Comparison of ENCODE assay signal across 9 mouse cellular contexts in genomic region chr2:59346443-59346842, GRCm38 (mm10).
DNase-seq lines count a peak whose midpoint lies in the region; ATAC-seq and TF ChIP-seq lines count a peak whose summit lies in the region.
"Had no signal": no experiment of that assay in that cellular context is flagged by ENCODE, and none has a peak within 500 bp of the region (broad histone marks: within the 10 kb centered on the region; RNA-seq: fewer than 3 reads in every experiment).

No protein-coding gene starts in this region.

- no peak for TF ChIP-seq CTCF in liver, adult 2 months (IDR thresholded peaks at IDR 0.05; ENCODE audit: low read depth, low read length)
- peak; percentile 6; the same call in 1 of the 2 replicates for TF ChIP-seq CTCF in heart, adult 2 months (IDR thresholded peaks at IDR 0.05)
- peak; percentile 16; the same call in 1 of the 2 replicates for TF ChIP-seq CTCF in lung, postnatal 0 days (IDR thresholded peaks at IDR 0.05)
- no peak for TF ChIP-seq CTCF in midbrain, postnatal 0 days (IDR thresholded peaks at IDR 0.05)

- H3K4me1 ChIP-seq in liver, adult 2 months (ENCODE audit: control insufficient read depth, insufficient read depth, low read length) = peaks cover 3% of the 10 kb centered on the region
- no peaks in the 10 kb centered on the region for H3K4me1 ChIP-seq in liver, embryonic 11.5 days (replicated peaks; ENCODE audit: control insufficient read depth, insufficient read depth, low read length)
- peaks cover 6% of the 10 kb centered on the region for H3K4me1 ChIP-seq in heart, adult 2 months (ENCODE audit: control insufficient read depth, insufficient read depth, low read length)
- no peaks in the 10 kb centered on the region for H3K4me1 ChIP-seq in lung, postnatal 0 days (ENCODE audit: insufficient read depth, low read depth, low read length)
- H3K4me1 ChIP-seq in midbrain, postnatal 0 days (ENCODE audit: insufficient read depth, low read length) = no peaks in the 10 kb centered on the region

- no peak for TF ChIP-seq POLR2A in liver, adult 2 months (IDR thresholded peaks at IDR 0.05; ENCODE audit: extremely low read depth, insufficient read depth, low read length)
- TF ChIP-seq POLR2A in heart, adult 2 months (IDR thresholded peaks at IDR 0.05; ENCODE audit: insufficient read depth, low read depth, low read length) = no peak

- peaks cover 35% of the 10 kb centered on the region for H3K36me3 ChIP-seq in liver, adult 2 months (ENCODE audit: control insufficient read depth, insufficient read depth, low read length)
- H3K36me3 ChIP-seq in liver, embryonic 11.5 days (ENCODE audit: control insufficient read depth, insufficient read depth, low read length) = peaks cover 12% of the 10 kb centered on the region; the same call in 1 of the 2 replicates
- no peaks in the 10 kb centered on the region for H3K36me3 ChIP-seq in heart, adult 2 months (ENCODE audit: control insufficient read depth, insufficient read depth, low read length)
- H3K36me3 ChIP-seq in lung, postnatal 0 days (ENCODE audit: insufficient read depth, low read length) = peaks cover 24% of the 10 kb centered on the region; the same call in 1 of the 2 replicates
- H3K36me3 ChIP-seq in midbrain, postnatal 0 days (ENCODE audit: insufficient read depth, low read length) = peaks cover 26% of the 10 kb centered on the region

- WGBS in liver, adult 2 months = 87% methylated on average over 12 of the region's 12 CpGs
- 56% methylated on average over 12 of the region's 12 CpGs for WGBS in liver, embryonic 11.5 days
- WGBS in heart, adult 2 months = 44% methylated on average over 12 of the region's 12 CpGs
- 50% methylated on average over 12 of the region's 12 CpGs for WGBS in lung, postnatal 0 days
- WGBS in midbrain, postnatal 0 days = 87% methylated on average over 12 of the region's 12 CpGs

- no peak for ATAC-seq in liver, embryonic 11.5 days (replicated peaks; ENCODE audit: low FRiP score)
- peak; percentile 33 for ATAC-seq in lung, postnatal 0 days
- ATAC-seq in midbrain, postnatal 0 days (ENCODE audit: low FRiP score) = no peak

- intact Hi-C loops in heart, adult 2 months (cut with DNase I) = loop anchor here (5.0 kb wide), 1 partner anchor 91 kb away; no protein-coding TSS in a partner anchor

- H3K9me3 ChIP-seq in liver, embryonic 11.5 days (ENCODE audit: control insufficient read depth, low read length) = no peaks in the 10 kb centered on the region
- no peaks in the 10 kb centered on the region for H3K9me3 ChIP-seq in lung, postnatal 0 days (ENCODE audit: low read length)
- no peaks in the 10 kb centered on the region for H3K9me3 ChIP-seq in midbrain, postnatal 0 days (ENCODE audit: low read length)
- H3K9me3 ChIP-seq: liver, embryonic 15.5 days had no signal

- no peak overlapping the region for H3K27ac ChIP-seq in liver, adult 2 months (replicated peaks; ENCODE audit: insufficient read depth, low read depth, low read length)
- H3K27ac ChIP-seq in liver, embryonic 11.5 days (ENCODE audit: low read depth, low read length) = no peak overlapping the region
- peak overlapping the region; percentile 20 for H3K27ac ChIP-seq in heart, adult 2 months
- no peak overlapping the region for H3K27ac ChIP-seq in lung, postnatal 0 days (ENCODE audit: low read length)
- no peak overlapping the region for H3K27ac ChIP-seq in midbrain, postnatal 0 days (ENCODE audit: low read depth, low read length)
- H3K27ac ChIP-seq: liver, embryonic 15.5 days had no signal

- H3K79me2 ChIP-seq in liver, adult 2 months (ENCODE audit: control insufficient read depth, insufficient read depth, low read length) = no peaks in the 10 kb centered on the region
- H3K79me2 ChIP-seq in heart, adult 2 months (replicated peaks; ENCODE audit: control insufficient read depth, insufficient read depth, low read length) = no peaks in the 10 kb centered on the region

- no peak overlapping the region for H3K4me3 ChIP-seq in liver, adult 2 months (ENCODE audit: insufficient read depth, low read depth, low read length)
- no peak overlapping the region for H3K4me3 ChIP-seq in liver, embryonic 11.5 days (ENCODE audit: low read depth, low read length)
- H3K4me3 ChIP-seq in heart, adult 2 months = no peak overlapping the region
- no peak overlapping the region for H3K4me3 ChIP-seq in lung, postnatal 0 days (ENCODE audit: low read depth, low read length)
- no peak overlapping the region for H3K4me3 ChIP-seq in midbrain, postnatal 0 days (ENCODE audit: low read depth, low read length)
- H3K4me3 ChIP-seq: liver, embryonic 15.5 days had no signal

- DNase-seq in liver, adult 2 months (ENCODE audit: extremely low read depth, low read depth, low spot score) = peak; percentile 19
- DNase-seq in liver, embryonic 11.5 days (ENCODE audit: low spot score) = no peak
- peak; percentile 51 for DNase-seq in cerebellum, adult 11 months
- DNase-seq in heart, adult 2 months = peak; percentile 47 to 58
- peak; percentile 25 for DNase-seq in lung, postnatal 0 days (ENCODE audit: low spot score)
- DNase-seq in midbrain, postnatal 0 days (ENCODE audit: low spot score) = no peak
- no peak for DNase-seq in frontal cortex, postnatal 25 days (ENCODE audit: low spot score in 2 of 2)
- DNase-seq in B cell, adult 2 months = no peak

- H3K27me3 ChIP-seq in liver, adult 2 months (ENCODE audit: control insufficient read depth, insufficient read depth, low read length) = no peaks in the 10 kb centered on the region
- H3K27me3 ChIP-seq in liver, embryonic 11.5 days (replicated peaks; ENCODE audit: control insufficient read depth, insufficient read depth, low read length) = no peaks in the 10 kb centered on the region
- H3K27me3 ChIP-seq in heart, adult 2 months (ENCODE audit: control insufficient read depth, insufficient read depth, low read length) = no peaks in the 10 kb centered on the region
- H3K27me3 ChIP-seq in lung, postnatal 0 days (replicated peaks; ENCODE audit: insufficient read depth, low read length) = no peaks in the 10 kb centered on the region
- no peaks in the 10 kb centered on the region for H3K27me3 ChIP-seq in midbrain, postnatal 0 days (ENCODE audit: insufficient read depth, low read length)
- H3K27me3 ChIP-seq: liver, embryonic 15.5 days had no signal

- no peak overlapping the region for H3K4me2 ChIP-seq in liver, embryonic 11.5 days
- H3K4me2 ChIP-seq in lung, postnatal 0 days (replicated peaks; ENCODE audit: low read depth, low read length) = no peak overlapping the region
- no peak overlapping the region for H3K4me2 ChIP-seq in midbrain, postnatal 0 days (ENCODE audit: low read depth, low read length, poor library complexity, severe bottlenecking)
- H3K4me2 ChIP-seq: liver, embryonic 15.5 days had no signal

- H3K9ac ChIP-seq in liver, adult 2 months (ENCODE audit: low read depth, low read length) = no peak overlapping the region
- H3K9ac ChIP-seq in liver, embryonic 11.5 days (ENCODE audit: low read depth, low read length) = no peak overlapping the region
- H3K9ac ChIP-seq in heart, adult 2 months (ENCODE audit: low read depth, low read length) = peak overlapping the region; percentile 31; the same call in 1 of the 2 replicates
- H3K9ac ChIP-seq in lung, postnatal 0 days (replicated peaks; ENCODE audit: low read depth) = no peak overlapping the region
- H3K9ac ChIP-seq in midbrain, postnatal 0 days (replicated peaks; ENCODE audit: low read length, poor library complexity, severe bottlenecking) = no peak overlapping the region
- H3K9ac ChIP-seq: liver, embryonic 15.5 days had no signal

- TF ChIP-seq EP300 in heart, adult 2 months (IDR thresholded peaks at IDR 0.05; ENCODE audit: insufficient read depth, low read depth, low read length) = no peak
- no peak for TF ChIP-seq EP300 in lung, postnatal 0 days (IDR thresholded peaks at IDR 0.05)

Comparison
In these comparisons a context has a peak if more than half of its experiments do, and no peak if none do; other contexts are left out.
1. DNase-seq: peak in liver, adult 2 months (single experiment), cerebellum, adult 11 months (single experiment), heart, adult 2 months (2 of 2) and lung, postnatal 0 days (single experiment); none in liver, embryonic 11.5 days (single experiment), midbrain, postnatal 0 days (single experiment), frontal cortex, postnatal 25 days (0 of 2) and B cell, adult 2 months (0 of 2).
2. CTCF ChIP-seq: peak in heart, adult 2 months (single experiment) and lung, postnatal 0 days (single experiment); none in liver, adult 2 months (single experiment) and midbrain, postnatal 0 days (single experiment).